Mouse (Mus musculus) urinary bladder, postnatal 25 days (tissue): Measurements from ENCODE around the gene Podxl.

Source experiments
- DNase-seq: peaks from one replicate; pipeline ENCODE4 v3.0.0; 2022; ENCODE audit warnings: low spot score

Podxl gene

GRCm38 (mm10) chr6:31523657-31524056 lies 40.1 kb downstream of the Podxl start:
- no peak for DNase-seq

GRCm38 (mm10) chr6:31523039-31523438 lies 40.7 kb downstream of the Podxl start:
- DNase-seq: no peak

- DNase-seq: no peak
Measured at GRCm38 (mm10) chr6:31522478-31522877, 41.3 kb downstream of the Podxl start.

- DNase-seq: no peak
Measured at GRCm38 (mm10) chr6:31521491-31522355, 42.1 kb downstream of the Podxl start.

DNA sequence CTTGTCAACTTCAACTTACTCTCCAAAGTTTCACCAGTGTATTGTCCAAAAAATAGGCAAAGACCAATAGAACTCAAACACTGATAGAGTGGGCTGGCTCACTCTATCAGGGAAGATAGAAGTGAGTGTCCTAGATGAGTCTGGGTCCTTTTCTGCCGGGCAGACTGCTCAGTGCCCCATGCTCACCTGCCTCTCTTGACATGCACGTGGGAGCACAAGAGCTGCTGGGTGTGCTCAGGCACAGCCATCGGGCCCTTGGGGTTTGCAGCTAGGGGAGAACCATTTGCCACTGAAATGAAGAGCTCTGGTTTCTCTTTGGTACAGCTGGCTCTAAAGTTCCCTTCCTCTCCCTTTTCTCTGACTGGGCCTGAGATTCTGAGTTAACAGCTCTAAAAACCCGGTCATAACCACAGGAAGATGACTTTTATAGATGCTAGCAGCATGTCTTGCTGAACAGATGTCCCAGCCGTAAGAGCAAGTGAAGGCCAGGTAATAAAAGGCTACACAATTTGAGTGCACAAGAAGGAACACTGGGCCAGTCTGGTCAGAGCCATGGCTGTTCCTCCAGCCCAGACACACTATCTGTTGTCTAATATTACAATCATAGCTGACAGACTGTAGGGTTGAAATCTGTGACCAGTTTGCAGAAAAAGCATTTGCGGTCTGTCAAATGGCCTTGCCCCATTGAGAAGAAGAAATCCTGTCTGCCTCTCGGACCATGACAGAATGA lies 43.1 kb downstream of the Podxl start:
- DNase-seq: no peak

DNA sequence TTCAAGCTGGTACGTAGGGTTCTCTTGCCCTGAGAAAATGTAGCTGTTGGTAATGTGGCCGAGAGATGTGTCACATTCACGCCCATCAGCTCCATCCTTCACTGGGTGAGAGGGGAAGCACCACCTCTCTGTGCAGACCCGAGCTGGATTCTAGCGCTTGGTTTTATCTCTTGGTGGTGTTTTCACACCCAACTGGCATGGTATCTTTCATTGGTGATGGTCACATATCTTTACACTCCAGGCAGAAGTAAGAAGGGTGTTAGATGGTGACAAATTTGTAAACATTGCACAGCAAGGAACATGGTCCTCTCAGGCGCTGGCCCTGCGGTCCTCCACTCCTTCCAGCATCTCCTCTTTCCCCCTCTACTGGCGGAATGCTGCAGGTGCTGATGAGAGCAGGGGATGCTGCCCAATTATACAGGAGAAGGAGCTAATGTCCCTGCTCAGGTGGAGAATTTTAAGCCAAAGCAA lies 44.7 kb downstream of the Podxl start:
- DNase-seq: no peak

GRCm38 (mm10) chr6:31518338-31518698 lies 45.5 kb downstream of the Podxl start:
- no peak for DNase-seq

DNA sequence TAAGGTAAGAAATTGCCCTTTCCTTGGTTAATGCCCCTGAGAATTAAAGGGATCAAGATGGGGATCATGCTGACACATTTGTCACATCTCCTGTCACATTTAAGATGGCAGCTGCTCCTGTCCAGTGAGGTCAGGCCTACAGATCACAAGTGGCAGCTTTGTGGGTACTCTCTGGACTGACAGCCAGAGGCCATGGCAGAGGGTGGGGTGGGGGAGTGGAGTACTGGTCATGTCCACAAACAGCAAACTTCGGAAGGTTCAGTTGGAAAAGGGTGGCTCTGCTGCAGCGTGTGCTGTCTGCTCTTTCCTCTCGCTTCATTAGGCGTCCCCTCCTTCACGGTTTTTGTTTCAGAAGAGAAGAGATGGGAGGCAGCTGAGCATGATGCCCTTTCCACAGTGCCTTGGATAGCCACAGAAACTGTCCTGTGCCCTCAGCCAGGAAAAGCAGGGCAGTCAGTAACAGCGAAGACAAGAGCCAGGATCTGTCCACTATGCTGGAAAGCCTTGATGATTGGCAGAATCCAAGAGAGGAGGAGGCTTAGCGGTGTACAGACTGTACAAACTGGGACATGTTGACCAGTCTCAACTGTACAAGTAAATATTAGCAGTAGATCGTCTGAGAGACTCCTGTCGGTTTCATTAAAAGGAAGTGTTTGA lies 46.0 kb downstream of the Podxl start:
- DNase-seq: no peak

- DNase-seq: no peak
Measured at GRCm38 (mm10) chr6:31513726-31514125, 50.1 kb downstream of the Podxl start.

DNA sequence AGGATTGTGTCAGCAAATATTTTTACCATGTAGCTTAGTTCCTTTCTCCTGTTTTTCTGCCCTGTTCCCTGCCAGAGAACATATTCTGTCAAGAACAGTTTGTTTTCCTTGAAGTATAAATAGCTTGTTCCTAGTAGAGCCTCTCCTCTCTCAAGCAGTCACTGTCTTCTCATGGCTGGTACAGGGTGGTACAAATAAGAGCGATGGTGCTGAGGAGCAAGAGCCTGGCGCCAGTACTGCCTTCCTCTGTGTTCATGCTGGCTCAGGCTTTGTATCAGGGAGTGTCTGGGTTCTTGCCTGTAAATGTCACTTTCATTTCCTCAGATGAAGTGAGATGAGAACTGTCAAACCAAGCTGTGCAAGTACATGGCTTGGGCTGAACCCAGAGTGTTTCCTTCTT lies 61.2 kb downstream of the Podxl start:
- DNase-seq: no peak

DNA sequence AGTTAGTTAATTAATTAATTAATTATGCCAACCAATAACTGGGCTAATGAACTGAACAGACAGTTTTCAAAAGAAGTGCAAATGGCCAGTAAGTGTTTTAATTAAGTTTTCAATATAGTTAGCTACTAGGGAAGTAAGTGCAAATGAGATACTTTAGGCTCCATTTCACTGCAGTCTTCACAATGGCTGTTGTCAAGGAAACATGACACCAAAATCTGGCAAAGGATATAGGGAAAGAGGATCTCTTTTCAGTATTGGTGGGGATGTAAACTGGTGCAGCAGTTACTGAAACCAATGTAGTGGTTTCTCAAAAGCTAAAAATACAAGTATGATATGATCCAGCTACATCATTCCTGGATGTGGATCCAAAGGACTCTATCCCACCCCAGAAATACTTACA lies 63.1 kb downstream of the Podxl start:
- DNase-seq: no peak

GRCm38 (mm10) chr6:31500260-31500659 lies 63.5 kb downstream of the Podxl start:
- DNase-seq: no peak

DNA sequence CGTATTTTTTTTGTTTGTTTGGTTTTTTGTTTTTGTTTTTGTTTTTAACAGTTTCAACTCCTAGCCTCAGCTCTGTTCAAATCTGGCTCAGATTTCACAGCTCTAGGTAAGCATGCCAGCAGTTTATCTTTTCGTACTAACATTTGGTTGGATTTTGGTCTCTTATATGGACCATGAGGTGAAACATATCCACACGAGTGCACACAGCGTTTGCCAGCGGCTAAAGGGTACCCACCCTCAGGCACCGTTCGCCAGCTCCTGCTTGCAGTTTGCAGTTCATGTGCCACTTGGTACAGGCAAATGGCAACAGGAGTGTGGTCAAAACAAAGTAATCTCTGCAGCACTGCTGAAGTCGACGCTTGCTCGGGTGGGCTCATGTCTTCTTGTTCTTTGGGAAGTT lies 63.9 kb downstream of the Podxl start:
- no peak for DNase-seq

DNA sequence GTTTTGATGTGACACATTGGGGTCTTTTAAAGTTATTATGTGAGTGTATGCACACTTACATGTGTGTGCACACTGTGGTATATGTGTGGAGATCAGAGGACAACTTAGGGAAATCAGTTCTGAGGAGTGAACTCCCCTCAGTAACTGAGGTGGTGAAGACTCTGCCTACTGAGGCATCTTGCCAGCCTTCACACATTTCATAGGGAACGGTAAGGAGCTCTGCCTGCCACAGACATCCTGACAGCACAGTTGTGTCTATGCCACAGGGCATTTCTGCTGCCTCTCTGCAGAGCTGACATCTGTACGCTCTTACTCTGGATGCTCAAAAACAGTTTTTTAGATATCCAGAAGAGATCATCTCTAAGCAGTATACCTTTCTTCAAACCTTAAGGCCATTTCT lies 67.6 kb downstream of the Podxl start:
- no peak for DNase-seq

- DNase-seq: no peak
Measured at GRCm38 (mm10) chr6:31495122-31495731, 68.6 kb downstream of the Podxl start.

DNA sequence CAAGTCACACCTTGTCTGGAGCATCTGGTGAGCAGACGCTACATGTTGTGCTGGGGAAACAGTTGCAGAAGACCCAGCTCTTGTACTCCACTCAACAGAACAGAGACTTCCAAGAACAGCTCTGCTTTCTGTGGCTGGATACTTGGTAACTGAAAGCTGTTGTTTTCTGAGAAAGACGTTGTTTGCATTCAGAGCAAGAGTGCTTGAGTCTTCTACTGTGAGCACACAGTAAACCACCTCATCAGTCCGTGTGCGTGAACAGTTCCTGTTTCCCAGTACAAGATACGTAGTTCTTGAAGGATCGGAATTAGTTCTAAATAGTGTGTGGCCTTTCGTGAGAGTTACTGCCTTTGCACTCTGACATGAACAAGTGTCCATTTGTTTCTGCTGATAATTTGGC lies 73.8 kb downstream of the Podxl start:
- DNase-seq: no peak

DNA sequence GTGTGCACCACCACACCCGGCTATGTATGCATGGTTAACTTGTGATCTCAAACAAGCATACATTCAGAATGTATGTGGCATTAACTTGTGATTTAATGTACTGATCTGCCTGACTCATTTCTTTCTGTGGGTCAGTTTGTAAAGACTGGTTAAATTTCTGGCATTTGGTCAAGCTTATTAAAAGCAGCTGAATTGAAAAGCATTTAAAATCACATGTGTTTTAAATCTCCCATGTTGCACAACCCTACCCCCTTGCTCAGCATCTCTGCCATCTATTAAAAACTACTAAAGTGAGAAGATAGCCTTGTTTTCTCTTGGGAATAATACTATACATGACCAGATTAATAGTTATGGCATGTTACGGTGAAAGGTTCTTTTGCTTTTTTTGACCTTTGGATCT lies 77.2 kb downstream of the Podxl start:
- DNase-seq: no peak

GRCm38 (mm10) chr6:31480008-31480407 lies 83.8 kb downstream of the Podxl start:
- DNase-seq: no peak

DNA sequence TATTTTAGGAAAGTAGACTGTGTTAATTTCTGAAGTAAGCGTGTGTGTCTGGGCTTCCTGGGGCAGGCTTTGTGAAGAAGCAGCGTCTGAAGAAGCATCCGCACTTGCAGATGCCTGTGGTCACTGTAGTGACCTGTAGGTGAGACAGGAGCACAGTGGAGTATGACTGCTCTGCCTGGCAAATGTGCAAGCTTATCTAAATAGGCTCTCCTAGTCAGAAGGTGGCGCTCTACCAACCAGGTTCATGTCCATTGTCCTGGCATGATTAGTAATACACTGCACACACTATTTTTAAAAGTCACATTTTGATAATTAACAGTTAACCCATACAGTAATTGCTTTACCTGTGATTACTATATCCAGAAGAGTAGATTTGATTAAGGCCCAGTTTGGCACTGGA lies 85.6 kb downstream of the Podxl start:
- DNase-seq: no peak
